Mouse (Mus musculus) thymus, postnatal 25 days (tissue): Measurements from ENCODE around the gene Map2k1.
A peak's percentile ranks its signal among the peaks of the same experiment; 100 is the strongest.
"Not testable (repeated sequence)": the region's sequence is repeated elsewhere in the genome, so short reads cannot be mapped to it uniquely, and the experiment has no call there.

Source experiments
- DNase-seq: peaks from one replicate; pipeline ENCODE4 v3.0.0; 2022

Map2k1 gene

DNA sequence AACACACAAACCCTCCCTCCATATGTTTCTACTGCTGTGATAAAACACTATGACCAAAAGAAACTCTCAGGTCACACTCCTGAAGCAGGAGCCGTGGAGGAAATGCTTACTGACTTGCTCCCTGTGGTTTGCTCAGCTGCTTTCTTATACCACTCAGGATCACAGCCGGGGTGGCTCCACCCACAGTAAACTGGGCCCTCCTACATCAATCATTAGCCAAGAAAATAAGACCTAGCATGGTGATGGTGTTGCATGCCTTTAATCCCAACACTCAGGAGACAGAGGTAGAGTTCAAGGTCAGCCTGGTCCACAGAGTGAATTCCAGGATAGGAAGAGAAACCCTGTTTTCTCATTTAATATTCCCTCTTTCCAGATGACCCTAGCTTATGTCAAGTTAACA is 53.5 kb downstream of the Map2k1 start:
- DNase-seq: no peak

DNA sequence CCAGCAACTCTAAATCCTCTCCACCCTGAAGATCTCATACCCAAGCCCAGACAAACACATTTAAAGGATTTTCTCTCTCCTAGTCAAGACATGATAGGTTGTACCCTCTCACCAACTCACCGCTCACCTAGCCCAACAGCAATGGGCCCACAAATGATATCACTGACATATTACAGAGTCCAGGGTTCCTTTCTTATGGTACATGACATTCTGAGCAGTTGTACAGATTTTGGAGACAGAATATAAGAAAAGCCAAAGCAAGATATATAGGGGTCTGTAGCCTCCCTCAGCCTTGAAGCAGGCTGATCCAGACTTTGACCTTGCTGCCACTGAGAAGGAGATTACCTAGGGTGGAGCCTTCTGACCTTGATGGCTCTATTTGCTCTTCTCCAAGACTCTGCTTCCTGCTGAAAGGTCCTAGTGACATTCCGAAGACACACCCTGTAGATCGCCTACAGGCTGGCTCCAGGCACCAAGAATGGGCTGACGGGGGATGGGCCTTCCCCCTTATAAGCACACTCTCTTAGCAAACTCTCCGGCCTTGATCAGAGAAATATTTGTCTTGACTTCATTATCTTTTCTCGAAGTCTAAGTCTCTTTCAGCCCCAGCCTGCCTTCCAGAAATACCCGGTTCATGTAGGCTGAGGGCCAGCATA is 54.5 kb downstream of the Map2k1 start:
- DNase-seq: not testable (repeated sequence)

DNA sequence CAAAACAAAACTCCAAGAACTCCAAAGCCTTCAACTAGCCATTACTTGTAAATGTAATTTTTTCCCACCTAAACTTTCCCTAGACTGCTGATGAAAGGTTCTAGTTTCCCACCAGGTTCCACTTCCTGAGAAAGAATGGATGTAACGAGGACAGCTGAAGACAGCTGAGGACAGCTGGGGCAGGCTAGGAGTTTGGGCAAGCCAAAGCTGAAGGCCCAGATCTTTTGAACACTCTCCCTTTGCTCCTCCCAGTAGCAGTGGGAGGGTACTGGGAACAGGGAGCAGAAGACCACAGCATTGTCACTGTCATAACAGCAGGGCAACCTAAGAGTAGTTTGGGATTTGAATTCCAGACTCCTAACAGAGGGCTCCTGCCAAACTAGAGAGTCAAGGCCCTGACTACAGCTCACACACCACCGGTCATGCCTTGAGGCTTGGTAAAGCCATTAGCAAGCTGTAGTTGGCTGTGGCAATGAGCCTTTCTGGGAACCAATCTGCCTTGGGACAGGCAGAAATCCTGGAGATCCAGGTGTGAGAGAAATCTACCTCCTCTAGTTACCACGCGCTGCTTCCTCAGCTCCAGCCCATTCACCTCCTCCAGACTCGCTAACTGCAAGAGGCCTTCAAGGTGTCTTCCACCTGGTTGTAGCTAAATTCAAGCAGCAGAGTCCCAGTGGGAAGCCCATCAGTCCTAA is 55.2 kb downstream of the Map2k1 start:
- DNase-seq: no peak

- DNase-seq: no peak
Observed at GRCm38 (mm10) chr9:64197524-64197923, 55.9 kb downstream of the Map2k1 start.

DNA sequence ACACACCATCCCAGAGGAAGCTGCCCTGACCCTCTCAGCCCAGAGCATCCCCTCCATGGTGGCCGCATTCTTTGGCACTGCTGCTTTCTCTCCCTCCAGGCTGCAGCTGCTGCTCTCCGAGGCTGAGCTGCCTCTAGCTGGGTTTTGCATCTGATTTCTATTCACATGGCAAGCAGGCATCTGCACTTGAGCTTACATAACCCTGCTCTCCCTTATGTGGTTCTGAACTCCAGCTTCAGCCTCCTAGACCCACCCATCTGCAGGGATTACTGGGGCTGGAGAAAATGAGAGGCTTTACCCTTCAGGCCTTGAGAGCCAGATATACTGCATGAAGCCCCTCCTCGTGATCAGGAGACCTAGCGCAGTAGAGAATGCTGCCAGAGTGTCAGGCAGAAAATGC is 57.9 kb downstream of the Map2k1 start:
- no peak for DNase-seq

DNA sequence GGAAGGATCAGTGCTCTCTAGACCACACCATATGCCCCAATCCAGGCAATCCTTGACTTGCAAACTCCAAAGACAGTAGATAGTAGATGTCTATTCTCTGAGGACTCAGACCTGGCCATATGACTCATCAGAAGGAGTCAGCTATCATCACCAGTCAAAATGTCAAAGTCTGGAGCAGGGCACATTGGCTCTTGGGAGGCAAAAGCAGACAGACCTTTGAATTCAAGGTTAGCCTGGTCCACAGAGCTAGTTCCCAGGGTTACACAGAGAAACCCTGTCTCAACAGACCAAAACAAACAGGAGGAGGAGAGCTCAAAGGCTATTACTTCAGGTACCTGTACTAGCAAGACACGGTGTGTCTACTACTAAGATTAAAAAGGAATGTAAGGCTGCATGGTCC is 59.6 kb downstream of the Map2k1 start:
- DNase-seq: no peak

DNA sequence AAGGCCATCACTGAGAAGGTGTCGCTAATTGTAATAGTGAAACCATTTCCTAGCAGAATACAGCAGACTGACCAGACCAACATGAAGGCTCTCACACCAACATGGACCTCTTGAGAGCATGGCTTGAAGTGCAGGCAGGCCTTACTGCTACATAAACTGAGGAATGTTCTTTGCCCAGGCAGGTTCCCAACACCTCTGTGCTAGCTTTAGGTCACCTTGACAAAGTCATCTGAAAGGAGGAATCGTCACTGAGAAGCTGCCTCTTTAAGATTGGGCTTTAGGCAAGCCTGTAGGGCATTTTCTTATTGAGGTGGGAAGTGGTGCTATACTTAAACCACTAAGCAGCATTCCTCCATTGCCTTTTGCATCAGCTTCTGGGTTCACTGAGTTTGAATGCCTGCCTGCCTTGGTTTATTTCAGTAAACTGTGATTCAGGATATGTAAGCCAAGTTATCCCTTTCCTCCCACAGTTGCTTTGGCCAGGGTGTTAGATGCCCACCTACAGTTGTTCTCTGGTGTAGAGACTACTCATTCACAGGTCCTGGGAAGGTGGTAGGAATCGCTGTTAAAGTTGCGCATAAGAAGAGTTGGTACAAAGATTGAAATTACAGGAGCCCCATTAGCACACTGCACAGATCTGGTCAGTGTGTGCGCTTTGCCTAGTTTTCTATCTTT is 69.1 kb downstream of the Map2k1 start:
- no peak for DNase-seq

DNA sequence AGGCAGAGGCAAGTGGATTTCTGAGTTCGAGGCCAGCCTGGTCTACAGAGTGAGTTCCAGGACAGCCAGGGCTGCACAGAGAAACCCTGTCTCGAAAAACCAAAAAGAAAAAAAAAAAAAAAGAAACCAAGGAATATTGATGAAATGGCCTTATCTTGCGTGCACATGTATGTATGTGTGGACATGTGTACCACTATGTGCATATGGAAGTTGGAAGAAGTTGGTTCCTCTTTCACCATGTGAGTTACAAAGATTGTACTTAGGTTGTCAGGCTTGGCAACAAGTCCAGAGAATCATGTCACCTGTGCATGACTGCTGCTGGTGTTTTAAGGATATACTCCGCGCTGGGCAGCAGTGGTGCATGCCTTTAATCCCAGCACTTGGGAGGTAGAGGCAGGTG is 70.1 kb downstream of the Map2k1 start:
- not testable (repeated sequence) for DNase-seq

DNA sequence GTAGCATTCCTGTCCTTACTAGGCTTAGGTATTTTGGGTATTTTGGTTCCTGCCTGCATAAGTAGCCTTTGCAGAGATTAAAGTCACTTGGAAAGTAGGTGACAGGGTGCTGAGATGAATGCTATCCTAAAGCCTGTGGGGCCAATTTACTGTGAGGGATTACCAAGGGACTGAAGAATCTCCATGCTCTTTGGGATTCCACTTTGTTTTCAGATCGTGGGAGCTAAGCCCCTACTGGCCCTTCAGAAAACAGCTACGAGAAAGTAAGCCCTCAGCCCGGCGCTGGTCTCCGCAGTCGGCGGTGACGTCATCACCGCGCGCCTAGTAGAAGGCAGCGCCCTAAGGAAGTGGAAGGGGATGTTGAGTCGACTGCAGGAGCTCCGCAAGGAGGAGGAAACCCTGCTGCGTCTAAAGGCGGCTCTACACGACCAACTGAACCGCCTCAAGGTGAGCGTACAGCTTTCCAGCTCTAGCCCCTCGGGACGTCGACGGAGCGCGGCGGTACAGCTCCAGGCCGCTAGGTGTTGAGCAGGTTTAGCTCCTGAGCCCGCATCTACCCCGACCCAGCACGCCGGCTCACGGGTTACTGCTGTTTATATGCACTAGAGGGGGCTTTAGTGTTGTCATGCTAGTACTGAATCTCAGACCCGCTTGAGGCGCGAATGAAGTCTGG is 74.3 kb downstream of the Map2k1 start, which contains the start of gene Snapc5:
Snapc5 (plus strand) TSS at position 301 of the 673 bp plus-strand sequence.
- DNase-seq: peak; percentile 91

GRCm38 (mm10) chr9:64178610-64178973 is 74.8 kb downstream of the Map2k1 start:
- DNase-seq: no peak

DNA sequence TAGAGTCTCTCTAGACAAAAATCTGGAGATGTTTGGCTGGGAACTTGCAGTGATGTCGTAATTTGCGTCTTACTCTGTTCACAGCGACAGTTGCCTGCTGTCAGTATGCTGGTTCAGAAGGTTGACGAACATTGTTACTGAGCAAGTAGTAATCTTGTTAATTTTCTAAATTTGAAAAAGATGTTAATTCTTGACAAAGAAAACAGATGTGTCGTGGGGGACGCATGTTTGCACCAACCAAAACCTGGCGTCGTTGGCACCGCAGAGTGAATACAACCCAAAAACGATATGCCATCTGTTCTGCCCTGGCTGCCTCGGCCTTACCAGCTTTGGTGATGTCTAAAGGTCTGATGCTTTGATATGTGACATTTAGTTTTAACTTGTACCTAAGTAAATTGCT is 78.1 kb downstream of the Map2k1 start:
- DNase-seq: no peak

DNA sequence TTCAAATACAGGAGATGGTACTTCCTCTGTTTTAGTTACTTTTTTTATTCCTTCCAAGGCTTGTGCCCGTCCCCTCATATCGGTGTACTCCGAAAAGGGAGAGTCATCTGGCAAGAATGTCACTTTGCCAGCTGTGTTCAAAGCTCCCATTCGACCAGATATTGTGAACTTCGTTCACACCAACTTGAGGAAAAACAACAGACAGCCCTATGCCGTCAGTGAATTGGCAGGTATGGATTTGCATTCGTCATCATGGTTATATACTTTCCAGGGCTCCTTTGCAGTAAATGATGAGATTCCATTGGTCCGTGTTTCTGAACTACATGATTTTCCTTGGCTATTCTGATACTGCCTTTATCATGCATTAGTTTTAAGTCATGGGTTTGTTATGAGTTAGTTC is 78.7 kb downstream of the Map2k1 start:
- no peak for DNase-seq

- DNase-seq: no peak
Observed at GRCm38 (mm10) chr9:64174341-64174740, 79.1 kb downstream of the Map2k1 start.

- DNase-seq: no peak
Observed at GRCm38 (mm10) chr9:64173666-64174220, 79.7 kb downstream of the Map2k1 start.

DNA sequence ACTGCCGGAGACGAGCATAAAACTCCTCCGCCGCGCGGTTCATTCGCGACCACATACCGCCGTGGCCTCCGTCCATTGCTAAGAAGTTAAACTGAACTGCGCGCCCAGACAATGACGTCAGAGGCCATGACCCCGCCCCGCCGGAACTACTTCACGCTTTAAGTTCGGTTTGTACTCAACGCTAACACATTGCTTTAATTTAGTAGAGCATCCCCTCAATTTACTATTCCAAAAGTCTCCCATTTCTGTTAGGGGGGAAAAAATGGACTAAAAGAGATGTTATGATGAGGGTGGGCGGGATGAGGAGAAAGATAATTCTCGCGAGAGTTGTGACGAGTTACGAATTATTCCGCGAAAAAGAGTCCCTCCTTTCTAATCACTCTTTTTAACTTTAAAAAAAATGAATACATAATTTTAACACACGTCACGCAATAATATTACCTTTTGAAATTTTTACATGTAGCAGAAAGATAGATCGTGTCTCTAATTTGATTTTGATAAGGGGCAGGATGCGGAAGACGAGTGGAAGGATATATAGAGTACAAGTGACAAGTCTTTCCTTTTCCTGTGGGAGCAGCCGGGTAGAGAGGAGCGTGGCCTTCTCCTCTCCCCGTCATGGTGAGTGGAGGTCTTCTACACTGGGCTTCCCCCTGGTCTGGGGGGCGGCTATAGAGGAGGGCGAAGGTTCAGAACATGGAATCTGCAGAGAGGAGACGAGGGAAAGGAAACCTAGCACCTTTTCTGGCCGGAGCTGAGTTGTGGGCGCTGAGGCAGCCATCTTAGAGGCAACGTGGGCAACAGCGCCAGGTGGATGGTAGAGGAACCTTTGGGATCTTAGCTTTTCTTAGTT is 80.4 kb downstream of the Map2k1 start, which contains the start of the genes Zwilch and Rpl4:
Zwilch (minus strand) TSS at position 289 of the 850 bp plus-strand sequence.
Rpl4 (plus strand) TSS at position 560 of the 850 bp plus-strand sequence.
- peak; percentile 83 for DNase-seq

DNA sequence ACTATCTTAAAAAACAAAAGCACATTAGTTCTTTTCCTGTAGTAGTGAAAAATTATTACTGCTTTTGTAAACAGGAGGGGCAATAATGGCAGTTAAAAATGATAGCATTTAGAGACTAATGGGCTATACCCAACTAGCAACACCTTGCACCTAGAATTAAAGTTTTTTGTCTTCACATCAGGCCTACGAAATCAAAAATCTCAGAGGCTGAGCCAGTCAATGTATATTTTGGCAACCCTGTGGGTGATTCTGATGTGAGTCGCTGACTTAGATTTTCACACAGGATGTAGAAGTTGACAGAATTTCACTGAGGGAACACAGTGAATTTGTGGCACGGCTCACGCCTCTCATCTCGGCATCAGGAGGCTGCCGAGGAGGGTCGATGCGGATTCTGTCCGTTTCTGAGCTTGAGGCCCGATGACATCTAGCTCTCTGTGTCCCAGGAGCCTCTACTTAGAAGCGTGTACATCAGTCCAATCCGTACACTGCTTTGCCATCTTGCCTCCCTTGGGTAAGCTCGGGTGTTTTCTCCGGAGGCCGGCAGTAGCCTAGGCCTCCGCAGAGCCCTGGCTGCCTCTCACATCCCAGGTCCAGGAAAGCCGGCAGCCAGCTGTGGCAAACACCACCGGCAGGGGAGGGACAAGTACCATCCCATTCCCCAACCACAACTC is 81.2 kb downstream of the Map2k1 start:
- no peak for DNase-seq

DNA sequence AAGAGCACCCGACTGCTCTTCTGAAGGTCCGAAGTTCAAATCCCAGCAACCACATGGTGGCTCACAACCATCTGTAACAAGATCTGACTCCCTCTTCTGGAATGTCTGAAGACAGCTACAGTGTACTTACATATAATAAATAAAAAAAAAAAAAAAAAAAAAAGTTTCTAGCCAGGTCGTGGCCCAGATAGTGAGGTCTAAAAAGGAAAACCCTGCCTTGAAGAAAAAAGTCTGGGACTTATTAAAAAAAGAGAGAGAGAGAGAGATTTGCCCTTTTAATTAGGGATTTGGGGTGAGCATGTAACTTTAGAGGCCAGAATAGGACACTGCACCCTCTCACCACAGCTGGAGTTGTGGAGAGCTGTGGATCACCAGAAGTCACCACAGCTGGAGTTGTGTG is 83.5 kb downstream of the Map2k1 start:
- DNase-seq: not testable (repeated sequence)

DNA sequence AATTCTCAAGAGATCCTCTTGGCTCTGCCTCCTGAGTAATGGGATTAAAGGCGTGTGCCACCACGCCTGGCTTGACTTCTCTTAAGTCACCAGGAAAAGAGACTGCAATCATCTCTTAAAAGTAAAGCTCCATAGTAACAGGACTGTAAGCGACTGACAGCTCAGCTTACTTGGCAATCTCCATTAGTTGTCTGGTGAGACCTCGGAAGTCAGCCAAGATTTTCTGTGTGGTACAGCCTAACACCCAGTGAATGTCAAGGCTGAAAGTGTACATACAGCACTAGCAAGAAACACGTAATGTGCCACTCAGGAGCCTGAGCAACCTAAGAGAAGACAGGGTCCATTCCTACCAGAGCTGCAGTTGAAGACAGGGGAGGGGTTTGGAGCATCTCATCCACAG is 93.0 kb downstream of the Map2k1 start:
- DNase-seq: no peak

DNA sequence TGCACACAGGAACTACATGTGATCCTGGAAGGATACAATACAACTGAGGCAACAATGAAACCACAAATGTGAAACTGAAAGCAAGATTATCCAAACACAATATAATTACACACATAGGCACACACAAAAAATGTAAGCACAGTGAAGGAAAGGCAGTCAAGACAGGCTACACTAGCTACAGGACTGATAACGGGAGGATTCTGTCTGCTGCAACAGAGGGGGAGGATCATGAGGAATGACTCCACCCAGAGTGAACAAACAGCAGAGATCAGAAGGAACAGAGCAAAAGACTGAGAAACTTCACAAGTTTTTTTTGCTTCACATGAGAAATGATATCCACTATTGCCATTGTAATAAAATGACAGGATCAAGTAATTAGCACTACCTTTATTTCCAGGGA is 96.8 kb downstream of the Map2k1 start:
- no peak for DNase-seq

GRCm38 (mm10) chr9:64139879-64140278 is 113.6 kb downstream of the Map2k1 start:
- no peak for DNase-seq

- DNase-seq: peak; percentile 49
Observed at GRCm38 (mm10) chr9:64138896-64139295, 114.5 kb downstream of the Map2k1 start.
